11 mouse cellular contexts compared by ENCODE assay signal in genomic region chr4:87739524-87740128, GRCm38 (mm10).
DNase-seq lines count a peak whose midpoint lies in the region; ATAC-seq and TF ChIP-seq lines count a peak whose summit lies in the region.
"Had no signal": no experiment of that assay in that cellular context is flagged by ENCODE, and none has a peak within 500 bp of the region (broad histone marks: within the 10 kb centered on the region; RNA-seq: fewer than 3 reads in every experiment).

No protein-coding gene starts in this region.

- ATAC-seq in Patski: peak; percentile 91
- peak; percentile 95 for ATAC-seq in forebrain, embryonic 12.5 days (ENCODE audit: low FRiP score)
- peak; percentile 51; the same call in 1 of the 2 replicates for ATAC-seq in limb, embryonic 13.5 days (ENCODE audit: low FRiP score, low read depth)
- ATAC-seq: CD4-positive, CD25-positive, alpha-beta regulatory T cell, adult 4 months had no signal

- H3K9ac ChIP-seq in forebrain, embryonic 12.5 days: no peak overlapping the region
- no peak overlapping the region for H3K9ac ChIP-seq in limb, embryonic 13.5 days
- H3K9ac ChIP-seq: lung, embryonic 15.5 days had no signal

- no peak for TF ChIP-seq POLR2A in kidney, adult 2 months (IDR thresholded peaks at IDR 0.05; ENCODE audit: low read depth, low read length)

- POLR2A ChIA-PET in Patski (lab: Charles Lee): interaction anchor here (0.7 kb wide), 1 partner anchor 1193 kb away, joined by 3 read pairs; no protein-coding TSS in a partner anchor

- in situ Hi-C loops in Patski (cut with MboI; ENCODE audit: low pct_unique_long_range_greater_than_20kb): no loop called here

- H3K27ac ChIP-seq in kidney, adult 2 months (ENCODE audit: insufficient read depth, low read depth, low read length): no peak overlapping the region
- H3K27ac ChIP-seq in forebrain, embryonic 12.5 days: peak overlapping the region; percentile 79
- H3K27ac ChIP-seq in limb, embryonic 13.5 days: peak overlapping the region; percentile 55; the same call in 1 of the 2 replicates
- H3K27ac ChIP-seq: lung, embryonic 15.5 days had no signal

- no peaks in the 10 kb centered on the region for H3K4me1 ChIP-seq in kidney, adult 2 months (ENCODE audit: control insufficient read depth, insufficient read depth, low read length)
- H3K4me1 ChIP-seq in forebrain, embryonic 12.5 days: peaks cover 11% of the 10 kb centered on the region
- H3K4me1 ChIP-seq in limb, embryonic 13.5 days: peaks cover 36% of the 10 kb centered on the region

- no peaks in the 10 kb centered on the region for H3K9me3 ChIP-seq in forebrain, embryonic 12.5 days
- no peaks in the 10 kb centered on the region for H3K9me3 ChIP-seq in limb, embryonic 13.5 days
- H3K9me3 ChIP-seq: lung, embryonic 15.5 days had no signal

- 45% methylated on average over 7 of the region's 7 CpGs for WGBS in kidney, adult 2 months
- 38% methylated on average over 7 of the region's 7 CpGs for WGBS in forebrain, embryonic 12.5 days
- WGBS in limb, embryonic 13.5 days: 21% methylated on average over 7 of the region's 7 CpGs

- DNase-seq in kidney, adult 2 months: peak; percentile 9
- no peak for DNase-seq in kidney, adult 18-20 months
- no peak for DNase-seq in Patski (ENCODE audit: low read depth, low spot score)
- no peak for DNase-seq in gastrocnemius, adult 8-10 months (ENCODE audit: low spot score in 2 of 2)
- DNase-seq in heart, adult 9 months (ENCODE audit: low spot score in 2 of 2): no peak
- no peak for DNase-seq in adipocyte (ENCODE audit: low spot score)
- DNase-seq: cerebellum, adult 18-20 months had no signal

- no peak overlapping the region for H3K4me3 ChIP-seq in kidney, adult 2 months (ENCODE audit: insufficient read depth, low read depth, low read length)
- no peak overlapping the region for H3K4me3 ChIP-seq in forebrain, embryonic 12.5 days (replicated peaks)
- H3K4me3 ChIP-seq in limb, embryonic 13.5 days: no peak overlapping the region
- H3K4me3 ChIP-seq: lung, embryonic 15.5 days had no signal

- H3K27me3 ChIP-seq in kidney, adult 2 months (replicated peaks; ENCODE audit: control insufficient read depth, insufficient read depth, low read length): no peaks in the 10 kb centered on the region
- no peaks in the 10 kb centered on the region for H3K27me3 ChIP-seq in Patski
- 0 out of 2 replicates have a peak, but pooled peaks cover 2% of the 10 kb centered on the region for H3K27me3 ChIP-seq in forebrain, embryonic 12.5 days
- H3K27me3 ChIP-seq in limb, embryonic 13.5 days: peaks cover 17% of the 10 kb centered on the region; the same call in 1 of the 2 replicates
- H3K27me3 ChIP-seq: lung, embryonic 15.5 days had no signal

- CTCF ChIA-PET in Patski (lab: Charles Lee): interaction anchor here (0.8 to 1.7 kb wide), 6 partner anchors 10 to 372 kb away, joined by 3 to 6 read pairs (median 3); no protein-coding TSS in a partner anchor

- no peak overlapping the region for H3K4me2 ChIP-seq in forebrain, embryonic 12.5 days
- H3K4me2 ChIP-seq in limb, embryonic 13.5 days (replicated peaks): no peak overlapping the region
- H3K4me2 ChIP-seq: lung, embryonic 15.5 days had no signal

- no peak for TF ChIP-seq CTCF in kidney, adult 2 months (conservative IDR thresholded peaks at IDR 0.05; ENCODE audit: insufficient read depth, insufficient read length, low read depth, low read length)
- no peak for TF ChIP-seq CTCF in Patski (IDR thresholded peaks at IDR 0.05)

- H3K36me3 ChIP-seq in kidney, adult 2 months (ENCODE audit: control insufficient read depth, insufficient read depth, low read length): no peaks in the 10 kb centered on the region
- no peaks in the 10 kb centered on the region for H3K36me3 ChIP-seq in forebrain, embryonic 12.5 days (replicated peaks)
- no peaks in the 10 kb centered on the region for H3K36me3 ChIP-seq in limb, embryonic 13.5 days
- H3K36me3 ChIP-seq: lung, embryonic 15.5 days had no signal
